Mouse (Mus musculus) duodenum, adult 2 months (tissue): ENCODE measurements around the gene Gm47841. TPM values are rescaled to one million over a fixed set of nuclear protein-coding genes. Genes with fewer than 3 reads are reported as not detected.

Experiments
- polyA plus RNA-seq: library from polyadenylated mRNA; depleted of rRNA; stranded (reverse); fragments of >200 nt; gene quantifications from 2 replicates; pipeline ENCODE4 v1.2.3, GENCODE M21; 2012; ENCODE audit warnings: low replicate concordance; rRNA removed

The Gm47841 gene
- 0.15 and 0.26 TPM in 2 replicates for polyA plus RNA-seq

GRCm38 (mm10) chr15:101047194-101047555 lies at the start of gene Gm47841:
Gene Gm47841 (minus strand): TSS chr15:101047397.

GRCm38 (mm10) chr15:101077813-101078730 lies 30.9 kb upstream of the Gm47841 start, which contains the start of gene Fignl2:
Gene Fignl2 (minus strand): TSS chr15:101078567.

Other genes with a start within 250 kb of the Gm47841 start
- gene Scn8a, start 177.5 kb downstream of the Gm47841 start, polyA plus RNA-seq, result 0.05 and 0.07 TPM in 2 replicates
- gene Fignl2, start 31.2 kb upstream of the Gm47841 start, polyA plus RNA-seq, result 4.2 and 8.4 TPM in 2 replicates
- not detected in 2 replicates for gene Ankrd33, start 68.4 kb upstream of the Gm47841 start, polyA plus RNA-seq
- 16.0 and 24.8 TPM in 2 replicates for gene Acvrl1, start 81.1 kb upstream of the Gm47841 start, polyA plus RNA-seq
- gene Acvr1b, start 126.7 kb upstream of the Gm47841 start, polyA plus RNA-seq, result 34.6 and 37.8 TPM in 2 replicates
- gene Grasp, start 176.8 kb upstream of the Gm47841 start, polyA plus RNA-seq, result 11.1 and 12.9 TPM in 2 replicates
- 7.1 and 11.9 TPM in 2 replicates for gene Nr4a1, start 206.9 kb upstream of the Gm47841 start, polyA plus RNA-seq
- 23.4 and 25.2 TPM in 2 replicates for gene Atg101, start 236.9 kb upstream of the Gm47841 start, polyA plus RNA-seq
- gene 6030408B16Rik, start 245.8 kb upstream of the Gm47841 start, polyA plus RNA-seq, result 0.07 and 0.27 TPM in 2 replicates